Comparison of ENCODE assay signal across 30 mouse cellular contexts in genomic region chr8:46419402-46419801, GRCm38 (mm10). TPM values are rescaled to one million over a fixed set of nuclear protein-coding genes. Genes with fewer than 3 reads are reported as not detected.
DNase-seq lines count a peak whose midpoint lies in the region; ATAC-seq and TF ChIP-seq lines count a peak whose summit lies in the region.
"Had no signal": no experiment of that assay in that cellular context is flagged by ENCODE, and none has a peak within 500 bp of the region (broad histone marks: within the 10 kb centered on the region; RNA-seq: fewer than 3 reads in every experiment).

No protein-coding gene starts in this region.

- H3K4me2 ChIP-seq in intestine, postnatal 0 days (replicated peaks; ENCODE audit: low read depth), result no peak overlapping the region
- H3K4me2 ChIP-seq in intestine, embryonic 16.5 days (ENCODE audit: low read depth, low read length), result no peak overlapping the region
- no peak overlapping the region for H3K4me2 ChIP-seq in lung, postnatal 0 days (replicated peaks; ENCODE audit: low read depth, low read length)
- H3K4me2 ChIP-seq: embryonic facial prominence, embryonic 12.5 days; embryonic facial prominence, embryonic 15.5 days; forebrain, embryonic 13.5 days; heart, embryonic 13.5 days; hindbrain, embryonic 12.5 days; hindbrain, embryonic 15.5 days had no signal

- ATAC-seq in intestine, postnatal 0 days, result 0 out of 2 replicates have a peak, but pooled peaks have one; percentile 25
- ATAC-seq in intestine, embryonic 16.5 days, result no peak
- peak; percentile 66 for ATAC-seq in granulocyte monocyte progenitor cell, adult 5-6 weeks (replicated peaks; ENCODE audit: poor library complexity, severe bottlenecking)
- peak; percentile 70 for ATAC-seq in megakaryocyte progenitor cell, adult 5-6 weeks (replicated peaks; ENCODE audit: poor library complexity)
- ATAC-seq in monocyte, adult 5-6 weeks (replicated peaks; ENCODE audit: insufficient number of reproducible peaks, low FRiP score, low TSS enrichment, poor library complexity, severe bottlenecking), result no peak
- ATAC-seq in lung, postnatal 0 days, result no peak
- ATAC-seq: forebrain, embryonic 13.5 days; forebrain, embryonic 16.5 days; Patski had no signal

- no peak for DNase-seq in lung, postnatal 0 days (ENCODE audit: low spot score)
- DNase-seq: adrenal gland, postnatal 10 days; adrenal gland, postnatal 36 days; B cell, adult 2 months; cerebellum, adult 11 months; cerebellum, adult 2 months; cerebellum, adult 9-11 months; cerebellum, postnatal 25 days; gastrocnemius, postnatal 25 days; heart, adult 2 months; heart, postnatal 14 days; heart, postnatal 4 days; kidney, adult 18-20 months had no signal

- 67% methylated on average over 5 of the region's 5 CpGs for WGBS in intestine, postnatal 0 days
- 80% methylated on average over 5 of the region's 5 CpGs for WGBS in intestine, embryonic 16.5 days
- 68% methylated on average over 5 of the region's 5 CpGs for WGBS in lung, postnatal 0 days

- H3K36me3 ChIP-seq in intestine, postnatal 0 days (ENCODE audit: control insufficient read depth, insufficient read depth), result no peaks in the 10 kb centered on the region
- H3K36me3 ChIP-seq in intestine, embryonic 16.5 days (ENCODE audit: control insufficient read depth, insufficient read depth, low read length), result no peaks in the 10 kb centered on the region
- no peaks in the 10 kb centered on the region for H3K36me3 ChIP-seq in lung, postnatal 0 days (ENCODE audit: insufficient read depth, low read length)
- H3K36me3 ChIP-seq: embryonic facial prominence, embryonic 12.5 days; embryonic facial prominence, embryonic 15.5 days; forebrain, embryonic 10.5 days; G1E; heart, embryonic 10.5 days; heart, embryonic 13.5 days; hindbrain, embryonic 12.5 days; hindbrain, embryonic 15.5 days had no signal

- no peak overlapping the region for H3K9ac ChIP-seq in intestine, postnatal 0 days (ENCODE audit: low read depth, low read length)
- H3K9ac ChIP-seq in intestine, embryonic 16.5 days (ENCODE audit: low read depth, low read length), result no peak overlapping the region
- no peak overlapping the region for H3K9ac ChIP-seq in lung, postnatal 0 days (replicated peaks; ENCODE audit: low read depth)
- H3K9ac ChIP-seq: embryonic facial prominence, embryonic 12.5 days; embryonic facial prominence, embryonic 15.5 days; forebrain, embryonic 13.5 days; heart, embryonic 13.5 days; hindbrain, embryonic 12.5 days; hindbrain, embryonic 15.5 days had no signal

- H3K27me3 ChIP-seq in intestine, postnatal 0 days (replicated peaks; ENCODE audit: control insufficient read depth, insufficient read depth, low read length), result no peaks in the 10 kb centered on the region
- H3K27me3 ChIP-seq in intestine, embryonic 16.5 days (replicated peaks; ENCODE audit: control insufficient read depth, insufficient read depth, low read length), result no peaks in the 10 kb centered on the region
- H3K27me3 ChIP-seq in lung, postnatal 0 days (replicated peaks; ENCODE audit: insufficient read depth, low read length), result no peaks in the 10 kb centered on the region
- H3K27me3 ChIP-seq: CH12.LX; embryonic facial prominence, embryonic 12.5 days; embryonic facial prominence, embryonic 15.5 days; forebrain, embryonic 13.5 days; heart, embryonic 13.5 days; hindbrain, embryonic 12.5 days; hindbrain, embryonic 15.5 days; Patski had no signal

- no peak overlapping the region for H3K27ac ChIP-seq in intestine, postnatal 0 days (ENCODE audit: low read depth, low read length)
- no peak overlapping the region for H3K27ac ChIP-seq in intestine, embryonic 16.5 days (ENCODE audit: low read length)
- H3K27ac ChIP-seq in lung, postnatal 0 days (ENCODE audit: low read length), result no peak overlapping the region
- H3K27ac ChIP-seq: embryonic facial prominence, embryonic 12.5 days; embryonic facial prominence, embryonic 15.5 days; forebrain, embryonic 10.5 days; forebrain, embryonic 13.5 days; heart, adult 2 months; heart, embryonic 10.5 days; heart, embryonic 13.5 days; hindbrain, embryonic 12.5 days; hindbrain, embryonic 15.5 days had no signal

- no peak for TF ChIP-seq EP300 in lung, postnatal 0 days (IDR thresholded peaks at IDR 0.05)

- no peaks in the 10 kb centered on the region for H3K9me3 ChIP-seq in intestine, postnatal 0 days (ENCODE audit: control insufficient read depth)
- no peaks in the 10 kb centered on the region for H3K9me3 ChIP-seq in intestine, embryonic 16.5 days (ENCODE audit: control insufficient read depth, low read length)
- no peaks in the 10 kb centered on the region for H3K9me3 ChIP-seq in lung, postnatal 0 days (ENCODE audit: low read length)
- H3K9me3 ChIP-seq: embryonic facial prominence, embryonic 12.5 days; embryonic facial prominence, embryonic 15.5 days; forebrain, embryonic 10.5 days; forebrain, embryonic 13.5 days; heart, embryonic 10.5 days; hindbrain, embryonic 12.5 days; hindbrain, embryonic 15.5 days had no signal

- no peak for TF ChIP-seq CTCF in intestine, postnatal 0 days (IDR thresholded peaks at IDR 0.05; ENCODE audit: low read depth)
- TF ChIP-seq CTCF in lung, postnatal 0 days (IDR thresholded peaks at IDR 0.05), result no peak

- no peaks in the 10 kb centered on the region for H3K4me1 ChIP-seq in intestine, postnatal 0 days (replicated peaks; ENCODE audit: control insufficient read depth, insufficient read depth, low read length)
- no peaks in the 10 kb centered on the region for H3K4me1 ChIP-seq in intestine, embryonic 16.5 days (ENCODE audit: control insufficient read depth, insufficient read depth, low read length)
- no peaks in the 10 kb centered on the region for H3K4me1 ChIP-seq in lung, postnatal 0 days (ENCODE audit: insufficient read depth, low read depth, low read length)
- H3K4me1 ChIP-seq: embryonic facial prominence, embryonic 12.5 days; embryonic facial prominence, embryonic 15.5 days; forebrain, embryonic 10.5 days; forebrain, embryonic 13.5 days; hindbrain, embryonic 12.5 days; hindbrain, embryonic 15.5 days had no signal

- no peak overlapping the region for H3K4me3 ChIP-seq in intestine, postnatal 0 days (ENCODE audit: low read depth, low read length)
- no peak overlapping the region for H3K4me3 ChIP-seq in intestine, embryonic 16.5 days (ENCODE audit: low read length)
- H3K4me3 ChIP-seq in lung, postnatal 0 days (ENCODE audit: low read depth, low read length), result no peak overlapping the region
- H3K4me3 ChIP-seq: embryonic facial prominence, embryonic 12.5 days; embryonic facial prominence, embryonic 15.5 days; forebrain, embryonic 10.5 days; forebrain, embryonic 13.5 days; heart, adult 2 months; heart, embryonic 10.5 days; heart, embryonic 13.5 days; hindbrain, embryonic 12.5 days; hindbrain, embryonic 15.5 days had no signal

RNA-seq across cellular contexts. Expression of gene Acsl1, which starts 51.4 kb away (rescaled TPM):
- 54.0 and 59.1 TPM in 2 replicates for polyA plus RNA-seq in intestine, postnatal 0 days (2015; fragmentation: Nextera tagmentation; extraction: Ambion mirVana)
- 48.3 and 56.0 TPM in 2 replicates for polyA plus RNA-seq in intestine, embryonic 16.5 days (2015; fragmentation: Nextera tagmentation; extraction: Ambion mirVana)
- total RNA-seq in granulocyte monocyte progenitor cell, adult 5-6 weeks (2014; fragmentation: Nextera tagmentation), result 55.7 and 60.2 TPM in 2 replicates
- total RNA-seq in granulocyte monocyte progenitor cell, adult 5-6 weeks (2017), result 75.4 and 121 TPM in 2 replicates
- total RNA-seq in megakaryocyte progenitor cell, adult 5-6 weeks (2015), result 55.3 and 61.5 TPM in 2 replicates
- 72.5 and 89.7 TPM in 2 replicates for total RNA-seq in megakaryocyte progenitor cell, adult 5-6 weeks (2017)
- 48.7 to 59.9 TPM (median 49.7 TPM) in 3 replicates for total RNA-seq in monocyte, adult 5-6 weeks (2017)
- 17.4 and 20.1 TPM in 2 replicates for polyA plus RNA-seq in lung, postnatal 0 days (2015; fragmentation: Nextera tagmentation; extraction: Ambion mirVana)

Comparison
In these comparisons a context has a peak if more than half of its experiments do, and no peak if none do; other contexts are left out.
1. ATAC-seq: peak in intestine, postnatal 0 days (single experiment), granulocyte monocyte progenitor cell, adult 5-6 weeks (single experiment) and megakaryocyte progenitor cell, adult 5-6 weeks (single experiment); none in intestine, embryonic 16.5 days (single experiment), monocyte, adult 5-6 weeks (single experiment) and lung, postnatal 0 days (single experiment).